Mouse (Mus musculus): ENCODE data around the gene Hdac6.
A peak's percentile ranks its signal among the peaks of the same experiment; 100 is the strongest.

Gene Hdac6

GRCm38 (mm10) chrX:7947108-7947899 is at the start of gene Hdac6:
Gene Hdac6, minus strand, starts transcription at chrX:7947889.
- peak in 1 of 2 experiments; percentile 2 for DNase-seq

DNA sequence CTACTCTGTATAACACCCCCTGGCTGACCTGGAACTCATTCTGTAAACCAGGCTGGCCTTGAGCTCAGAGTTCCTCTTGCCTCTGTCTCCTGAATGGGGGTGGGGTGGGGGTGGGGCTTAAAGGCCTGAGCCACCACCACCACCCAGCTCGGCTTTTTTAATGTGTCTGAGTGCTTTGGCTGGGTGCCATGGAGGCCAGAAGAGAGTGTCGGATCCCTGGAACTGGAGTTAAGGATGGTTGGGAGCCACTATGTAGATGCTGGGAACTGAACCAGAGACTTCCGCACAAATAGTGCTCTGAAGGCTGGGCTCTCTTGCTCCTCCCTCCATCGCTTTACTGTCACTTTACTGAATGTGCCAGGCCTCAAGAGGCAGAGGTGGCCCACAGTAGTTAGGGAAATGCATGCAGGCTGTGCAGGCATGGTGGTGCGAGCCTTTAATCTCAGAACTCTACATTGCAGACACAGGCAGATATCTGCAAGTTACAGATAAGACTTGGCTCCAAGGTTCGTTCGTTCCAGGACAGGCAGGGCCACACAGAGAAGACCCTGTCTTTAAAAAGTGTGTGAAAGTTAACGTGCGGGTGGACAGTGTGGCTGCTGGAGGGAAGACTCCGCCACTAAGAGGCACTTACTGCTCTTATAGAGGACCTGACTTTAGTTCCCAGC is 45.5 kb upstream of the Hdac6 start:
- DNase-seq: no peak

GRCm38 (mm10) chrX:7992379-7993067 is 44.8 kb upstream of the Hdac6 start:
- DNase-seq: no peak

DNA sequence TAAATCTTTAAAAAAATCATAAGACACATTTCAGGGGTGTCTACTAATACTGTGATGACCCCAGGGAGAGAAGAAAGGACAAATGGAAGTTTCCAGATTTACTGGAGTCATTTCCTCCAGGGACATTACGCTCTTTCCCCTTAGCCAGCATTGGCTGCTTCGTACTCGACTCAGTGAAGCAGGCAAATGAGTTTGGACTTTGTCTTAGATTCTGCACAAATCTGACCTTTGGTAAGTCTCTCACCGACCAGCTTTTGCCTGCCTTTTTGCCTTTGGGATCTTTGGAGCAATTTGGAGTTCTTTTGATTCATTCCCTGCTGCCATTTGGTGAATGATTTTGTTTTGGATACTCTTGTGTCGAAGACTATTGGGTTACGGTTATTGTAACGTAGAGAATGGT is 33.7 kb upstream of the Hdac6 start:
- no peak for DNase-seq

DNA sequence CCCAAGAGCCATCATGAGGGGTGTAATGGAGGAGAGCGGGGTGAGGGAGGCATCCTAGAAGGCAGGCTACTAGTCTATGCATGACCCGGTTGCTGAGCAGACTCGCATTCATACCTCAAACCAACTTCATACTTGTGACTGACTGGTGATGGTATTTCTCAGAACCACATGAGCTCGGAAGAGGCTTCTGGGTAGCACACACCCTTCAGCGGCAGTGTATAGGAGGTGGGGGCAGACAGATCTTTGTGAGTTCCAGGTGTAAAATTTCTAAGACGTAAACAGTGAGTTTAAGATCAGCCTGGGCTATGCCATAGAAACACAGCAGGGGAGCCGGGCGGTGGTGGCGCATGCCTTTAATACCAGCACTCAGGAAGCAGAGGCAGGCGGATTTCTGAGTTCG is 30.2 kb upstream of the Hdac6 start, which contains the start of gene Gata1:
Gene Gata1, minus strand, starts transcription at position 180 of the 400 bp plus-strand sequence.
- no peak for DNase-seq

DNA sequence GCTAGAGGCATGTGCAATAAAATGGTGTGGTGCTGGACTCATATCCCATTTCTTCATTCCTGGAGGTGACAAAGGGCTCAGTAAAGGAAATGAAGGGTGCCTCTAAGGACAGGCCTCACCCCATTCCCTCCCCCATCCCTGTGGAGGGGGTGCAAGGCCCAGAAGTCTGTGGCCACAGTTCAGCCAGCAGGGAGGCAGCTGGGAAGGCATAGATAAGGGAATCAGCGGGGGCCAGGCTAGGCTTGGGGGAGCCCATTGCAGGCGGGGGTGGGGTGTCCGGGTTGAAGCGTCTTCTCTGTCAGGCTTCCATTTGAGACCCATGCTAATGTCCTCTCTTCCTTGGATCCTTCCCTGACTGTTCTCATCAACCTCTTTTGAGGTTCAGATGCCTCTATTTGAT is 23.6 kb upstream of the Hdac6 start:
- DNase-seq: no peak

GRCm38 (mm10) chrX:7968899-7969298 is 21.2 kb upstream of the Hdac6 start:
- DNase-seq: no peak

DNA sequence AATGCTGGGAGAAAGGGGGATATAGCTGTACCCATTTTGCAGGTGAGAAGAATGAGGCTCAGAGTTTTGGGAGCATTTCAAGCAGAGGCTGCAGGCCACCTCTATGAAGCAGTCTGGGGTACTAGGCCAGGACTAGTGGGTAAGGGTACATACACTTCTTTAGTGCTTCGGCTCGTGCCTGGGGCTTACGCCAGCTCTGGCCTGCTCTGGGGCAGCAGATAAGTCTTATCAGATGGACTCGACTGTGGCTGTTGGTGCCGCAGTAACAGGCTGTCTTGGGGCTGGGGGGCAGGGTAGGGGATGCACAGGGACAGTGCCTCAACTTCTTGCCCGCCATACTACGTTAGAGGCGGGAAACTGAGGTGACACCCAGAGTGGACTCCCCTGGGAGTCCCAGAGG is 20.5 kb upstream of the Hdac6 start:
- DNase-seq: no peak

DNA sequence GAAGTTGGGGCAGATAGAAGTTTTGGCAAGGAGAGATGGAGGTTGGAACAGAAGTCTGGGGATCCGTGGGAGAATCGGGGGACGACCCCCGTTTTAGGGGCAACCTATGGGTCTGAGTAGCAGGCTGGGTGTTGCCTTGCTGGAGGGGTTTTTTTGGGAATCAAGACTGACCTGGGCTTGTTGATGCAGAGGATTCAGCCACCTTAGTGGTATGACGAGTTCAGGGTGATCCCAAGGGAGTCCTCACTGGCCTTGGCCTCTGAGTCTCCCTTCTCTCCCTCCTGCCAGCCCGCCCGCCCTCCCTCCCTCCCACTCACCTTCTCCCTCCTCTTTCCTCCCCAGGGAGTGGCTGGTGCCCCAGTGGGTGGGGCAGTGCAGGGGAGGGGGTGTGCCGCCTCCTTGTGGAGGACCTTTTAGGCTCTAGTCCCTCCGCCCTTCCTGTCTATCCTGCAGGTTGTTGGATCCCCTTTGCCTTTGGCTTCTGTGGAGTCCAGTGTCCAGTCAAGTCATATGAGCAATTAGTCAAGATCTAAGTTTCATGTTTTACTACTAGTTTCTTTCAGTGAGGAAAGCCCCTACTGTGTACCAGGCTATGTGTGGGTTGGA is 20.0 kb upstream of the Hdac6 start:
- DNase-seq: no peak

DNA sequence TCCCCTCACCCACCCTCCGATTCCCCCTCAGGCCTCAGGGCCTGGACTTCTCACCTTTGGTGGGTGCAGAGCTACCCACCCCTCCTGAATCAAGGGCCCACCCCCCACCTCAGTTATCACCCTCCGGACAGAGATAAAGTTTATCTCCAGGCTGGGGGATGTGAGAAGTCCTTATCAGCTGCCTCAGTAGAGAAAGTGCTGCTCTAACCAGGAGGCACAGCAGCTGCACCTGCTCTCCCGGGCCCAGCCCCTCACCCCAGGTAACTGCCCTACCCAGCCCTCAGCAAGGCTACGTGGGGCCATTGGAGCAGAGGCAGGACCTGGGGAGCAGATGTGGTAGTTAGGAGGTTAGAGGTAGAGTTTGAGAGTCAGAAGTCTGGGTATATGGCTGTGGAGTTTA is 18.5 kb upstream of the Hdac6 start:
- no peak for DNase-seq

- no peak for DNase-seq
These were observed 16.3 kb upstream of the Hdac6 start for GRCm38 (mm10) chrX:7963829-7964626.

- no peak for DNase-seq
These were observed 11.2 kb upstream of the Hdac6 start for GRCm38 (mm10) chrX:7958868-7959267.

DNA sequence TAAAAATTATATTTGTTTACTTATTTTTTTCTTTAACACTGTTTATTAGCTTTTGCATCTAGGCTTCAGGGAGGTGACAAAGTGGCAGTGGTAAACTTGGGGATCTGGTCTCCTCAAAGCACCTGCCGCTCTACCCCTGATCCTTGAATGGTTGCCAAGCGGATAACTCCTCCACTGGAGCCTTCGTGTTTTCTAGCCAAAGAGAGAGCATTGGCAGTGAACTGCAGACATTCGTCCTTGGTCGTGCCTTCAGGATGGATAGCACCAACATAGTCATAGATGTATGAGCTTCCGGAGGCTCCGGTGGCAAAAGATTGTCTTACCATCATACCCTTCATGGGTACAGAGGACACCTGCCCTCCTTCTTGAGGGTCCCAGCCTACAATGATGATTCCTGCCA is 2.4 kb upstream of the Hdac6 start:
- no peak for DNase-seq

GRCm38 (mm10) chrX:7947900-7948492 is 307 bp upstream of the Hdac6 start:
- peak; percentile 73 to 81 for DNase-seq

DNA sequence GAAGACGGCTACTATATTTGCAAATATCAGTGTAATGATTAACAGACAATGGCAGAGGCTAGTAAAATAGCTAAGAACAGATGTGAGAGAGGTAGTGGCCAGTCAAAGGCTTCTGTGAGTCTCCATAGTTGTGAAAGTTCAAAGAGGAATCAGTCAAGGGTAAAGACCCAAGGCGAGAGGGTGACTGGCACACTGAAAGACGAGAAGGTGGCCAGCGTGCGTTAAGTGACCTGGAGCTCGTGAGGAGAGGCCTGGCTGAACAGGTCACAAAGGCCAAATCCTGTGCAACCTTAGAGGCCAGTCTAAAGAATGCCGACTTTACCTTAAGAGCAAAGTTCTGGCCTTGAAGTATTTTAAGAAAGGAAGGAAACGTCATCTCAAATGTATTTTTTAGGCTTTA is 2.1 kb downstream of the Hdac6 start:
- no peak for DNase-seq

DNA sequence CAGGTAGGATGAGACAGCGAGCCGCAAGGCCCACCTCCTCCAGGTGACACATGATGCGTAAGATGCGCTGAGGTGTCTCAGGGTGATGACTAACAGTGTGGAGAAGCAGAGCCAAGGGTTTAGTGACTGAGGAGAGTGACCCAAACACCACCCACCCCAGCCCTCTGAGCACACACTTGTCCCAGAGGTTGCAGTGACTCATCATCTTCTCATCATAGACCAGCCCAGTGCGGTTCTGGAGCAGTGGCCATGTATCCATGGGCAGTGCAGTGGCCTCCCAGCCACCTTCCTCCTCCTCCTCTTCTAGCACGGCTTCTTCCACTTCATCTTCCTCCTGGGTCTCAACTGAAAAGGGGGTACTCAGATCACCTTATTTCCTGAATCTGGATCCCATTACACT is 10.0 kb downstream of the Hdac6 start:
- no peak for DNase-seq

DNA sequence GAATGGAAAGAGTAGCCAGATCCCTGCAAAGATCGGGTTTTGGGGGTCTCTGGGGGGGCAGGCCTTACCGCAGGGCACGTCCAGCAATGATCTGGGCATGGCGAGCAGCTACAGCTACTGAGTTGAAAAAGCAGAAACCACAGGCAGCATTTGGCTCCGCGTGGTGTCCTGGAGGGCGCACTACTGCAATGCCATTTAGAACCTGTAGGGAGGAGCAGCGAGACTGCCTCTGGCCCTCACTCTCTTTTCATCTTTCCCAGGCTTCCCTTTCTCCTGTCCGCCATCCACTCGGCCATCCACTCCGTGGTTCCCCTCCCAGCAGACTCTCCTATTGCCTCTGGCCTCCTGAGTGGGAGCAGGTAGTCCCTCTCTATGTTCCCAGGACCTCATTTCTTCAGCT is 10.8 kb downstream of the Hdac6 start:
- no peak for DNase-seq

GRCm38 (mm10) chrX:7928270-7928790 is 19.4 kb downstream of the Hdac6 start, which contains the start of gene Eras:
Gene Eras, minus strand, starts transcription at chrX:7928607.
- DNase-seq: no peak

DNA sequence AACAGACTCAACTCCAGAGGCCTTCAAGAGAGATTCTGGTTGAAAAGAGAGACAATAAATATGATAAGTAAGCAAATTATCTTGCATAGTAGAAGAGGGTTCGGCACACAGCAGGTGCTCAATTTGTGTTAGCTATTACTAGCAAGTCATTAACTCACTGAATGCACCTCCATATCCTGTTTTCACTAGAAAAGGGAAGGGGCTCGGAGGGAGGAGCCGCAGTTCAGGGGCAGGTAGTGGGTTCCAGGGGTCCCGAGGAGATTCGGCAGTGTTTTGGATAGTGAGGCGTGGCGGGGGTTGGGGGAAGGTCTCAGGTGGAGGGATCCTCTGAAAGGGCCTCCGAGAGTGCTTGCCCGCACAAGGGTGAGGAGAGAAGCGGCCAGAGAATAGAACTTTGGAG is 20.6 kb downstream of the Hdac6 start:
- DNase-seq: no peak

DNA sequence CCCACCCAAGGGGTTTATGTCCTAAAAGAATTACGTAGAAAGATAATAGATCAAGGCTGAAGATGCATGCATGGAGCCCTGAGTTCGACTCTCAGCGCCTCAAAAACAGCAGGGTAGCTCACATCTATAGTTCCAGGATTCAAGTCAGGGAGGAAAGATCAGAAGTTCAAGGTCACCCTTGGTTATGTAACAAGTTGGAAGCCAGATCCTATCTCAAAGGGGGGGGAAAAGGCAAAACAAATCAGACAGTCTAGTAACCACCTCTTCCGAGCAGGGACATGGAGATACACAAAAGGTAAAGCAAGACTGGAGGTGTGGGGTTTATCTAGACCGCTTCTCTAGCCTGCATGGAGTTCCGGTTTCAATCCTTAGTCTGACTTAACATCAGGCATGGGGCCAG is 21.4 kb downstream of the Hdac6 start:
- no peak for DNase-seq

- no peak for DNase-seq
These were observed 25.7 kb downstream of the Hdac6 start for GRCm38 (mm10) chrX:7922032-7922431.
